Mouse (Mus musculus) heart, postnatal 0 days (tissue): ENCODE results near the gene Atxn2l.

ENCODE experiments used
- CTCF ChIP-seq: IDR thresholded peaks from 2 replicates; pipeline ENCODE4 v1.5.1; 2016; ENCODE audit warnings: antibody characterized with exemption, control low read depth, low read depth
- EP300 ChIP-seq: IDR thresholded peaks from 2 replicates; pipeline ENCODE4 v1.6.1; 2016; ENCODE audit warnings: antibody characterized with exemption, low read depth

- TF ChIP-seq CTCF (no peak), EP300 (no peak)
Measured at GRCm38 (mm10) chr7:126499416-126499815, 3.8 kb downstream of the Atxn2l start.
